Mouse (Mus musculus): ENCODE measurements around the gene Pde8b.

The Pde8b gene

DNA sequence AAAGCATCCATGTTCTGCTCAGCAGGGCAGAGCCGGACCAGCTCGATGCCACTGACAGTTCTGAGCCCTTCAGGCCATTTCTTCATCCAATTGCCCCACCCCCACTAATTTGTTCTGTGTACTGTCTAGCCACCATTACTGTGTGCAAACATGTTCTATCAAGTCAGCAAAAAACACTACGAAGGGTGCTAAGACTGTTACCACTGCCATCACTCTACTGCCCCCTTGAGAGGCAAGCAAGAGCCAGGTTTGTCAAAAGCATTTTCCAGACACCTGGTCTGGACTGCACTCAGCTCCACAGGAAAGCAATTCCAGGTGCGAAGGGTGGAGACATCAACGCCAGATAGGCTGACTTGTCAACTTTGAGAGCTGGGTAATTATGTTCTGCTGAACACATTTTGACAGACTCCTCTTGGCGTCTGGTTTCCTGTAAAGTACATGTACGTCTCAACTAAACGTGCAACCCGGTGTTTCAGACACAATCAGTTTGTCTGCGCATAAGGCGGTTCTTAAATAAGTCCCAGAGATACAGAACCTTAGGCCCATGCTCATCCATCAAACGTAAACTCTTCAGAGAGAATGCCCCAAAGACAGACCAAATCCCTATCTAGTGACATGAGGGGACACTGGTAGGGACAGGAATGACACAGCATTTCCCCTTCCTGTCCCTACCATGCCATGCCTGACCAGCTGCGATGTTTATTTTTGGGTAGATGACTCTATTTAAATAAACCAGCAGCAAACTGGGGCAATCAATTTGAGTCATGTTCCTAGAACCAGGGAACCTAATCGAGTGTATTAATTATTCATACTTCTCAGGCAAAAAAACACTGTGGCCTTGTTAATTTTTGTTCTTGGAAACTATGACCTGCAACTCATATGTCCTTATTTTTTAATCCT is 158.3 kb downstream of the Pde8b start:
- intact Hi-C loops (cut with DNase I), result no loop called here

DNA sequence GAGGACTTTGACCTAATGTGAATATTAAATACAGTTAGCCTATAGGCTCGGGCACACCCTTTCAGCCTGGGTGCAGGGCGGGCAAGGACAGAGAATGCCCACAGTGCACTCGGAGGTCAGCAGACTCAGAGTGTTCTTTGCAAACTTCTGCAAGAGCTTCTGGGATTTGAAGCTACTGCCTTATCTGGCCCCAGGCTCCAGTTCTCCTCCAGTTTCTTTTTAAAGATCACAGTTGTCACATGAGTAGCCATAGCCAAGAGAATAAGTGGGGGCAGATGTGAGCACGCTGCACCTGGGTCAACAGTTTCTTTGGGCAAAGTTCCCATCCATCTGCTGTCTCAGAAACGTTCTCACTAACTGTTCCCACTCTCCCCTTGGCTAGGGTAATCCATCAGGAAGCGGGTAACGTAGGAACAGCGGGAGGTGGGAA is 162.8 kb downstream of the Pde8b start:
- intact Hi-C loops (cut with DNase I), result no loop called here

DNA sequence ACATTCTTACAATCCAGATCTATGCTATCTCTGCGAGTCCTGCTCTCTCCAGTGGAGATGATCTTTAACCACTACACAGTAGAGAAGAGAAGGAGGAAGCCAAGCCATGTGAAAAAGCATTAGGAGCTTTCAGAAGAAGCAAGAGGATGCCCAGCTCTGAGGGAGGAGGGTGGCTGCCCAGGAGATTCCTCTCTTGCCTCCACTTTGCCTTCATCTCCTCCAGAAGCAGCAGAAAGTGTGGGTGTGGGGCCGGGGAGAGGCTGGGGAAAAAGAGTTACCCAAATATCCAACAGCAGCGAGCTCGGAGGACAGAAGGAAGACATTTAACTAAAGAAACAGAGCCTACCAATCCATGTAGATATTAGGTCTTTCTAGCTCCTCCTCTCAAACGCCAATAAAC is 164.1 kb downstream of the Pde8b start:
- intact Hi-C loops (cut with DNase I), result no loop called here

GRCm38 (mm10) chr13:95082611-95083010 is 167.5 kb downstream of the Pde8b start:
- intact Hi-C loops (cut with DNase I), result no loop called here

DNA sequence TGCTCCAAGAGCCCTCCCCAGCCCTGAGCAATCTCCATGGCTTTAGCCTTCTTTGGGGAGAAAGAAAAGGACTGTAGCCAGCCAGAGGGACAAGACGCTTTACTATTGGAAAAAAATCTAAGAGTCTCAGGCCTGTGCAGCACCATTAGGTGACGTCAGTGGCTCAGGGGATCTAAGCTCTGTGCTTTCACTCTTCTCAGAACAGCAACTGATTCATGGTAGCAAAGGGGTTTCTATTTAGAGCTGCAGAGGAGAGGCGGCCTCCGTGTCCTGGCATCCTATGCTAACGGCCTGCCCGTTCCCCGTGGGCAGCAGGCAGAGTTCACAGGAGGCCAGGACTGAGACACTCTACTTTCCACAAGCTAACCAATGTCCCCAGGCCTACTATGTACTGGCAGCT is 169.1 kb downstream of the Pde8b start:
- intact Hi-C loops (cut with DNase I), result no loop called here

- intact Hi-C loops (cut with DNase I), result no loop called here
Observed at GRCm38 (mm10) chr13:95078492-95078891, 171.6 kb downstream of the Pde8b start.

- intact Hi-C loops (cut with DNase I), result no loop called here
Observed at GRCm38 (mm10) chr13:95077688-95078087, 172.4 kb downstream of the Pde8b start.

DNA sequence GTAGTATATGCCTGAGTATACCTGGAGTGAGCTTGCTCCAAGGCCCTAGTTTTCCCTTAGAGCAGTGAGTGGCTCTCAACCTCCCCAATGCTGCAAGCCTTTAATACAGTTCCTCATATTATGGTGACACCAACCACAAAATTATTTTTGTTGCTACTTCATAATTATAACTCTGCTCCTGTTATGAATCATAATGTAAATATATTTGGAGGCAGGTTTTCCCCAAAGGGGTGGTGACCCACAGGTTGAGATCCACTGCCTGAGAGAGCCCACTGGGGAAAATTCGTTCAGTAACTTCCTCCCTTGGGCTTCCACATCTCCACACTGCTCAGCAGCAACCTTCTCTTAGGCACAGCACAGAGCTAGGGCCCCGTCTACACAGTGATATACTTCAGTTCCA is 174.0 kb downstream of the Pde8b start:
- intact Hi-C loops (cut with DNase I), result no loop called here

DNA sequence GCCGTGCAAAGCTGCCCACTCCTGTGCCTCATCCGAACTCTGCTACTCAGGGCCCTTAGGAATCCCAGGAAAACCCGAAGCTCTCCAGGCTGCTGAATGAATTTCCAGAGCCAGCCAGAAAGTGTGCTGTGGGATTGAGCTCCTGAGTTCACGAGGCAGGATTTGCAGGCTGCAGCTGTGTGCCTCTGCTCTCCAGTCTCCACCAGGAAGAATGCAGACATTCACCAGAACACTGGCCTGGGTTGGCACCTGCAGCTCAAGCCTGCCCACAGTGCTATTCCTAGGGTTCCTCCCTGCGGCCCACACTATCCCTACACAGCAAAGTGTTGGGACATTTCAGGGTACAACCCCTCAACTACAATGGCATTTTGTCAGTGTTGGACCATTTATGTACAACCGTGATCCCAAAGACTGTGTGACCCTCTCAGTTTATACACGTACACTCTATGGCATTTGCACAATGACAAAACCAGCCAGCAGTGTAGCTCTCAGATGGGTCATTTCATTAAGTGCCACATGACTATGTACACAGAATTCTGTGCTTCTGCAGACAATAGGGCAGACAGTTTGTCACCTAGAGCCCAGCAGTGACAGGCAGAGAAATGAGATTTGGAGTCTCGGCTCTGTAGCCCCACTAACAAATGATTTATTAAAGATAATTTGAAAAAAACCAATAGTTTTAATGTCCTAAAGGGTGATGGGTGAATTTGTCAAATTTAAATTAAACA is 176.5 kb downstream of the Pde8b start:
- intact Hi-C loops (cut with DNase I), result no loop called here

GRCm38 (mm10) chr13:95070268-95070667 is 179.9 kb downstream of the Pde8b start:
- intact Hi-C loops (cut with DNase I), result no loop called here

DNA sequence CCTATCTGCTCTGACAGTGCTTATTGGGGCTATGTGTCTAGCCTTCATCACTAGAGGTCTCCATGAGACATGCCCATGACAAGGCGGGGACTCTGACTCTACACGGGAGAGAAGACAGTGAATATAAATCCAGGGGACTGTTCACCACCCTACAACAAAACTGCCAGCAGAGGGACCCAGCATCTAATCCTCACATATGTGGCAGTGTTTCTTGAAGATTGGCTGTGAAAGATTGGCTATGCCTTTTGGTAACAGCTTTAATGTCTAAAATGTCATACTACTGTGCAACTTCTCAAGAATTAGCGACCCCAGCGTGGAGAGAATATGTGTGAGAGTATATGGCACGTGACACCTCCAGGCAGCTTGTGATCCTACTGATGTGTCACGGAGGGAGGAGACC is 182.3 kb downstream of the Pde8b start:
- intact Hi-C loops (cut with DNase I), result no loop called here

- intact Hi-C loops (cut with DNase I), result no loop called here
Observed at GRCm38 (mm10) chr13:95063390-95064017, 186.6 kb downstream of the Pde8b start.

DNA sequence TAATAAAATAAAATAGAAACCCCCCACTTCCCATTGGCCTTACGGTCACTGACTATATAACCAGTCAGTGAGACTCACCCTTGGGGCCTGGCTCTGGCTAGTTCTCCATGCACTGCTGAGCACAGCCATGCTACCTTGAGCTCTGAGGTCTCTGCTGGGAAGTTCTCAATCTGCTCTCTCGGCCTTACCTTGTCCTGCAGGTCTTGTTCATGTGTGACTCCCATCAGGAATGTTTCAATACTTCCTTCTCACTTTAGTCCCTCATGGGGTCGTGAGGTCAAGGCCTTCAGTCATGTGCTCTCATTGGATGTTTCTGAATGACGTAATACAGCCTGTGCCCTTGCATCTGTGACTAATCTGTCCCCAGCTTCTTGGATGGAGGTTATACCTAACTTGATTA is 191.3 kb downstream of the Pde8b start:
- intact Hi-C loops (cut with DNase I), result no loop called here

DNA sequence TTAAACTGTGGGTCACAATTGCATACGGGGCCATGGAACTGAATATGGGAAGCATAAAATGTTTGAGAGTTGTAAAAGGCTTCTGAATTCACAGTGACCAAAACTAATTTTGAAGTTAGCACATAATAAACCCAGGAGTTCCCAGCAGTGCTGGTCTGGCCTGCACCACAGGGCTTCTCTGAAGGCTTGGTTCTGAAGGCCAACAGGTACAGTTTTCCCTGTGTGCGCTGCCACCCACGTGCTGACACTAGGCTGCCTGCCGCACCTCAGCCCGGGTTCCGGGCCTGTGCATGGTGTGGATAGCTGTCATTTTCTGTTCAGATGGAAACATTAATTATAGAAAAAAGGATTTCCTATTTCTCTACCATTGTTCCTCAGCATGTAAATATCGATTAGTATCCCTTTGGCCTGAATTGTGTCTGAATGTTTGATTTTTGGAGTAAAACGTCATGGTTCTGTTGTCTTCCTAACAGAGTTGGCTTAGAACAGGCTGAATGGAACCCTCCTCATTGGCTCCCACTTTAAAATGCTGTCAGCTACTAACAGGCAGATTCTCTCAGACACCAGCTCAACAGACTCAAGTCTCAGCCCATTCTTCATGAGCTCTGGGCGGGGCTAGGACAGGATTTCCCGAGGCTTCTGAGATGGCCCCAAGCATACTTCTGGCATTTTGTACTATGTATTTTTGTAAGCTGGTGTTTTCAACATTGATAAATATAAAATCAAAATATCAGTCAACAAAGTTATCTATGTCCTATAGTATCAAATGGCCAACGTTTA is 193.4 kb downstream of the Pde8b start:
- intact Hi-C loops (cut with DNase I), result no loop called here

GRCm38 (mm10) chr13:95055742-95056388 is 194.3 kb downstream of the Pde8b start:
- intact Hi-C loops (cut with DNase I), result no loop called here

DNA sequence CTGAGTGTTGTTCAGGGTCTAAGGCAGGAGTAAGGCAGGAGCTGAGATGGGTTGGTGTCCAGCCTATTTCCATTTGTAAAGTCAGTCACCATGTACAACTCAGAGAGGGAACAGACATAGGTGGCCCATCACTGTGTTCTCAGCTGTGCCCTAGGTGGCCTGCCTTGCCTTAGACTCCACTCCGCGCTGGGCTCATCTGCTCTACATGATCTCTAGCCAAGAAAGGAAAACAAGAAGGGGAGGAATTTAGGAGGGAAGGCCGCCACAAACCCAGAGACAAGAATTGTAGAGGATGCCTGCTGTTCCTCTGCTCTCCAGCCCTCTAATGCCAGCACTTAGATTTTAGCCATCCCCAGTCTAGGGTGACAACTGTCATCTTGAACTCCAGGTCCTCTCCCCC is 197.7 kb downstream of the Pde8b start:
- intact Hi-C loops (cut with DNase I), result no loop called here

DNA sequence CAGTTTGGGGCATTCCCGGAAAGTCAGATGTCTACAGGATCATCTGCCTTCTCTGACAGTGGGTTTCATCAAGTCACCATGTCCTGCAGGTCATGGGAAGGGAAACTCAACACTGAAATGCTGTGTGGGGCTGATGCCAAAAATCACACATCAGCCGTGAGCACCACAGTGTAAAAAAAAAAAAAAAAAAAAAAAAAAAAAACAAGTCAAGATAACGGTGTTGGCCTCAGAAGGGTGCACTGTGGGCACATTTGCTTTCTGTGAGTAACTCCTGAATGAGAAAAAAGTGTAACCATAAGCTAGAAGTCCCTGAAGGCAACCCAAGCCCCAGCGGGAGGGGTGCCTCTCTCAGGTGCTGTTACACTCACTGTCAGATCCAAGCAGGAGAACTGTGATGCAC is 199.7 kb downstream of the Pde8b start:
- intact Hi-C loops (cut with DNase I), result no loop called here

- intact Hi-C loops (cut with DNase I), result no loop called here
Observed at GRCm38 (mm10) chr13:95044108-95044507, 206.0 kb downstream of the Pde8b start.

- intact Hi-C loops (cut with DNase I), result no loop called here
Observed at GRCm38 (mm10) chr13:95040140-95040738, 209.9 kb downstream of the Pde8b start.

DNA sequence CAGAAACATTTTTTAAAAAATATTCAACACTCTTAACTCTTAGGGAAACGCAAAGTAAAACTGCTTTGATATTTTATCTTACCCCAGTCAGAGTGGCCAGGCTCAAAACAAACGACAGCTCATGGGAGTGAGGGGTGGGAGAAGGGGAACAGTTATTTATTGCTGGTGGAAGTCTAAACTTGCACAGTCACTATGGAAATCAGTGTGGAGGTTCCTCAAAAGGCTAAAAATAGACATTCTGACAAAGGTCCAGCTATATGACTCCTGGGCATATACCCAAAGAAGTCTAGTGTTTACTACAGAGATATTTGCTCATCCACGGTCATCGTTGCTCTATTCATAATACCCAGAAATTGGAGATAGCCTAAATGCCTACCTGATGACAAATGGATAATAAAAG is 211.9 kb downstream of the Pde8b start:
- intact Hi-C loops (cut with DNase I), result no loop called here

Measured in adrenal gland (tissue).